Mouse (Mus musculus): ENCODE measurements around the gene Tbxas1.

DNA sequence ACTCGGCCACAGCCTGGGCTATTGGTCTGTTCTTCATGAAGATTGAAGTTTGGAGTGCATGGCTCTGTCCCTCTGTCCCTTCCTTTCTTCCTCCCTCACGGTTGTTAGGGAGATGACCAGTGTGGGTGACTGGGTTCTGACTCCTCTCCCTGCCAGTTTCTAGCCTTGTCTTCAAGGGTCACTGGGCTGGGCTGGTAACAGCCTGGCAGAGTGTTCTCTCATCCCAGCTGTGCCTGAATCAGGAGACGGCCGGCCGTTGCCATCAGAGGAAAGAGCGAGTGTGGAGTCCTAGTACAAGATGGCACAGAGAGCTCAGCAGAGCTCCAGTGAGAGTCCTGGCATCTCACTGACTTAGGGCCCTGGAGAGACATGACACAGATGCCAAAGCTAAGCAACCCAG is 33.2 kb downstream of the Tbxas1 start:
- TF ChIP-seq POLR2A (IDR thresholded peaks at IDR 0.05; ENCODE audit: extremely low read depth, insufficient read depth, low read length) (no peak), CTCF (IDR thresholded peaks at IDR 0.05; ENCODE audit: low read depth, low read length) (no peak)
